In the genomic region with DNA sequence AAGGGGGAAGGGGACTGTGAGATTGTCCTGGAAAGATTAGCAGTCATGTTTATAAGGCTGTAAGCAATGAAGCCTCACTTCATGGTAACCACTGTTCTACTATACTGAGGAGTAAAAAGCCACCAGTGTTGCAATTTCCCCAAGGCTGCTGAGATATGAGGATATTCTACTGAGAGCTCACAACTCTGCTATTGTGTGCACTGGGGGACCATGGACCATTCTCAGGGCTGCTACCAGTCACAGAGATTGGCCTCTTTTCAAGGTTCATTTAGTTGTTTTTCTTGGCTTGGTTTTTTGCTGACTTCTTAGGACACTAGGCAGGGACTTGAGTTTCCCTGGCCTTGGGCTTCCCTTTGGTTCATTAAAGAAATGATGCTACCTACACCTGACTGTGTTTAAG, we compare ENCODE assay signal across 18 mouse cellular contexts. TPM values are rescaled to one million over a fixed set of nuclear protein-coding genes. Genes with fewer than 3 reads are reported as not detected.
DNase-seq lines count a peak whose midpoint lies in the region; ATAC-seq and TF ChIP-seq lines count a peak whose summit lies in the region.
"Had no signal": no experiment of that assay in that cellular context is flagged by ENCODE, and none has a peak within 500 bp of the region (broad histone marks: within the 10 kb centered on the region; RNA-seq: fewer than 3 reads in every experiment).

No protein-coding gene starts in this region.

- intact Hi-C loops in heart, postnatal 14 days (cut with DNase I) = loop anchor here (5.0 kb wide), 1 partner anchor 41 kb away; no protein-coding TSS in a partner anchor

- no peak overlapping the region for H3K9ac ChIP-seq in heart, embryonic 13.5 days
- no peak overlapping the region for H3K9ac ChIP-seq in midbrain, postnatal 0 days (replicated peaks; ENCODE audit: low read length, poor library complexity, severe bottlenecking)
- H3K9ac ChIP-seq in midbrain, embryonic 13.5 days (replicated peaks) = no peak overlapping the region
- no peak overlapping the region for H3K9ac ChIP-seq in stomach, postnatal 0 days (ENCODE audit: low read length)
- H3K9ac ChIP-seq: forebrain, embryonic 13.5 days had no signal

- DNase-seq in heart, postnatal 14 days = no peak
- DNase-seq in midbrain, postnatal 0 days (ENCODE audit: low spot score) = peak; percentile 6
- DNase-seq in stomach, postnatal 0 days (ENCODE audit: low spot score) = no peak
- no peak for DNase-seq in frontal cortex, postnatal 25 days (ENCODE audit: low spot score in 2 of 2)
- DNase-seq: cerebellum, adult 9-11 months; heart, postnatal 4 days; kidney, postnatal 25 days; lung, postnatal 10 days; spleen, adult 18-20 months; thymus, postnatal 4 days had no signal

- TF ChIP-seq CTCF in midbrain, postnatal 0 days (IDR thresholded peaks at IDR 0.05) = no peak
- TF ChIP-seq CTCF in stomach, postnatal 0 days (IDR thresholded peaks at IDR 0.05; ENCODE audit: low read depth) = no peak

- no peak overlapping the region for H3K4me3 ChIP-seq in heart, embryonic 13.5 days
- H3K4me3 ChIP-seq in midbrain, postnatal 0 days (ENCODE audit: low read depth, low read length) = no peak overlapping the region
- H3K4me3 ChIP-seq in midbrain, embryonic 13.5 days (replicated peaks) = no peak overlapping the region
- no peak overlapping the region for H3K4me3 ChIP-seq in stomach, postnatal 0 days (ENCODE audit: low read depth, low read length)
- H3K4me3 ChIP-seq: forebrain, embryonic 13.5 days had no signal

- no peak for ATAC-seq in heart, embryonic 13.5 days (ENCODE audit: extremely low read depth, insufficient number of reproducible peaks, low FRiP score, low TSS enrichment)
- ATAC-seq in midbrain, postnatal 0 days (ENCODE audit: low FRiP score) = no peak
- no peak for ATAC-seq in midbrain, embryonic 13.5 days
- peak; percentile 62 for ATAC-seq in granulocyte monocyte progenitor cell, adult 5-6 weeks (replicated peaks; ENCODE audit: poor library complexity, severe bottlenecking)
- no peak for ATAC-seq in stomach, postnatal 0 days (ENCODE audit: low FRiP score, low TSS enrichment)
- ATAC-seq: forebrain, embryonic 13.5 days; hindbrain, postnatal 0 days had no signal

- H3K4me2 ChIP-seq in heart, embryonic 13.5 days = no peak overlapping the region
- H3K4me2 ChIP-seq in midbrain, postnatal 0 days (ENCODE audit: low read depth, low read length, poor library complexity, severe bottlenecking) = no peak overlapping the region
- H3K4me2 ChIP-seq in midbrain, embryonic 13.5 days (replicated peaks) = no peak overlapping the region
- no peak overlapping the region for H3K4me2 ChIP-seq in stomach, postnatal 0 days (replicated peaks; ENCODE audit: low read depth)
- H3K4me2 ChIP-seq: forebrain, embryonic 13.5 days had no signal

- no peak for TF ChIP-seq EP300 in stomach, postnatal 0 days (optimal IDR thresholded peaks at IDR 0.05)

- H3K36me3 ChIP-seq in heart, embryonic 13.5 days = no peaks in the 10 kb centered on the region
- no peaks in the 10 kb centered on the region for H3K36me3 ChIP-seq in midbrain, postnatal 0 days (ENCODE audit: insufficient read depth, low read length)
- H3K36me3 ChIP-seq in midbrain, embryonic 13.5 days = no peaks in the 10 kb centered on the region
- no peaks in the 10 kb centered on the region for H3K36me3 ChIP-seq in stomach, postnatal 0 days (ENCODE audit: control insufficient read depth, insufficient read depth, low read length)

- H3K9me3 ChIP-seq in heart, embryonic 13.5 days = no peaks in the 10 kb centered on the region
- no peaks in the 10 kb centered on the region for H3K9me3 ChIP-seq in midbrain, postnatal 0 days (ENCODE audit: low read length)
- H3K9me3 ChIP-seq in midbrain, embryonic 13.5 days = no peaks in the 10 kb centered on the region
- no peaks in the 10 kb centered on the region for H3K9me3 ChIP-seq in stomach, postnatal 0 days (ENCODE audit: control insufficient read depth, low read length)
- H3K9me3 ChIP-seq: forebrain, embryonic 13.5 days had no signal

- H3K27me3 ChIP-seq in heart, embryonic 13.5 days (replicated peaks) = no peaks in the 10 kb centered on the region
- H3K27me3 ChIP-seq in midbrain, postnatal 0 days (ENCODE audit: insufficient read depth, low read length) = no peaks in the 10 kb centered on the region
- H3K27me3 ChIP-seq in midbrain, embryonic 13.5 days = no peaks in the 10 kb centered on the region
- H3K27me3 ChIP-seq in stomach, postnatal 0 days (ENCODE audit: control insufficient read depth, insufficient read depth, low read length) = no peaks in the 10 kb centered on the region
- H3K27me3 ChIP-seq: forebrain, embryonic 13.5 days had no signal

- peak overlapping the region; percentile 53 for H3K27ac ChIP-seq in heart, embryonic 13.5 days (replicated peaks)
- no peak overlapping the region for H3K27ac ChIP-seq in midbrain, postnatal 0 days (ENCODE audit: low read depth, low read length)
- no peak overlapping the region for H3K27ac ChIP-seq in midbrain, embryonic 13.5 days
- peak overlapping the region; percentile 61 for H3K27ac ChIP-seq in stomach, postnatal 0 days (replicated peaks)
- H3K27ac ChIP-seq: forebrain, embryonic 13.5 days; hindbrain, postnatal 0 days had no signal

- H3K4me1 ChIP-seq in heart, embryonic 13.5 days = peaks cover 40% of the 10 kb centered on the region
- no peaks in the 10 kb centered on the region for H3K4me1 ChIP-seq in midbrain, postnatal 0 days (ENCODE audit: insufficient read depth, low read length)
- no peaks in the 10 kb centered on the region for H3K4me1 ChIP-seq in midbrain, embryonic 13.5 days (replicated peaks)
- H3K4me1 ChIP-seq in stomach, postnatal 0 days (replicated peaks; ENCODE audit: control insufficient read depth, insufficient read depth) = no peaks in the 10 kb centered on the region
- H3K4me1 ChIP-seq: forebrain, embryonic 13.5 days had no signal

RNA-seq across cellular contexts. Expression of gene Myoz2, which starts 38.5 kb away (rescaled TPM):
- 166 and 204 TPM in 2 replicates for polyA plus RNA-seq in heart, embryonic 13.5 days (2015; fragmentation: Nextera tagmentation; extraction: Ambion mirVana)
- total RNA-seq in heart, postnatal 14 days (2021) = 1,000 to 10,000 TPM; 1,719 to 1,785 TPM
- total RNA-seq in midbrain, postnatal 0 days (2014; rRNA removed) = 0.27 TPM in 1 of 2 replicates, not detected in the other
- not detected in 2 replicates for polyA plus RNA-seq in midbrain, postnatal 0 days (2015; fragmentation: Nextera tagmentation; extraction: Ambion mirVana)
- polyA plus RNA-seq in midbrain, embryonic 13.5 days (2015; fragmentation: Nextera tagmentation; extraction: Ambion mirVana) = not detected in 2 replicates
- total RNA-seq in granulocyte monocyte progenitor cell, adult 5-6 weeks (2014; fragmentation: Nextera tagmentation) = not detected in 2 replicates
- total RNA-seq in granulocyte monocyte progenitor cell, adult 5-6 weeks (2017) = not detected in 2 replicates
- polyA plus RNA-seq in stomach, postnatal 0 days (2015; fragmentation: Nextera tagmentation; extraction: Ambion mirVana) = 1.1 and 1.2 TPM in 2 replicates
- total RNA-seq: ES-E14; hindbrain, postnatal 0 days; layer of hippocampus, postnatal 10 days; megakaryocyte-erythroid progenitor cell, adult 5-6 weeks had no signal
- polyA plus RNA-seq: forebrain, embryonic 13.5 days; hindbrain, postnatal 0 days had no signal

Comparison
In these comparisons a context has a peak if more than half of its experiments do, and no peak if none do; other contexts are left out.
1. H3K27ac ChIP-seq: peak in heart, embryonic 13.5 days (single experiment) and stomach, postnatal 0 days (single experiment); none in midbrain, postnatal 0 days (single experiment) and midbrain, embryonic 13.5 days (single experiment).
2. RNA of gene Myoz2, which starts 38.5 kb away (polyA plus RNA-seq): 166 to 204 TPM in heart, embryonic 13.5 days; 1.1 to 1.2 TPM in stomach, postnatal 0 days, not detected in midbrain, postnatal 0 days and not detected in midbrain, embryonic 13.5 days; every median in the first group is over 10 times any median in the second.